Mouse (Mus musculus): ENCODE measurements around the gene Rpl24.

DNA sequence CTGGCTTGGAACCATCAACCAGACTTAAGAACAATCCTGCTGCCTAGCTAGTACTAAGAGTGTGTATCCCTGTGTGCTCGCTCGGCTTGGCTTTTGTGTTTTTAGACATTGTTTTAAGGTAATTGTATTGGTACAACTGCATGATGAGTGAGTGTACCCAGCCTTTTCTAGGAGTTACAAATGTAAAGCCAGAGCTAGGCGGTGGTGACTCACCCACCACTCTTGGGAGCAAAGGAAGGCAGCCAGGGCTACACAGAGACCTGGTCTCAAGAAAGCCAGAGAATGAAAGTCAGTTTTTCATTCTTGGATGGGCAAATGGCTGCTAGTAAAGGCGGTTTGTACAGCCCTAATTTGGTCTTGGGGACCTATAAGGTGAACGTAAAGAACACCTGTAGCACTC, 4.3 kb downstream of the Rpl24 start:
- TF ChIP-seq NANOG (IDR thresholded peaks at IDR 0.05; ENCODE audit: borderline replicate concordance, low read length) (no peak), CTCF (conservative IDR thresholded peaks at IDR 0.05; ENCODE audit: low read length) (no peak), POU5F1 (IDR thresholded peaks at IDR 0.05; ENCODE audit: borderline replicate concordance, low read length) (no peak)

Measured in E14TG2a.4 (cell line).